Mouse (Mus musculus) layer of hippocampus, adult 2 months (tissue): Measurements from ENCODE around the gene Cldn7. TPM values are rescaled to one million over a fixed set of nuclear protein-coding genes. Genes with fewer than 3 reads are reported as not detected.
"Not testable (repeated sequence)": the region's sequence is repeated elsewhere in the genome, so short reads cannot be mapped to it uniquely, and the experiment has no call there.

Experiments used
- DNase-seq, 2 experiments: peaks; one replicate each; pipeline ENCODE4 v3.0.0; 2022; ENCODE audit warnings: low spot score in 2 of 2
- H3K27ac ChIP-seq: fragments of 200-600 bp; 2 replicates; pipeline ENCODE4 v1.8.1; 2022
- H3K4me3 ChIP-seq: fragments of 200-600 bp; 2 replicates; pipeline ENCODE4 v1.8.1; 2022; ENCODE audit warnings: mild to moderate bottlenecking
- CTCF ChIP-seq: fragments of 200-600 bp; conservative IDR thresholded peaks from 2 replicates; pipeline ENCODE4 v1.8.1; 2022; ENCODE audit warnings: antibody characterized with exemption, mild to moderate bottlenecking, moderate library complexity
- microRNA-seq, 2 experiments: library from miRNA; unstranded; fragments of <30 nt; microRNA quantifications; one replicate each; pipeline ENCODE4 v1.2.0; 2021
- total RNA-seq, 2 experiments: library from RNA; stranded (reverse); gene quantifications; 2 replicates each; pipeline ENCODE4 v1.2.3; 2021

The Cldn7 gene
- total RNA-seq, 2 experiments from 2014 or later = not detected

GRCm38 (mm10) chr11:70002471-70002870 is 37.9 kb downstream of the Cldn7 start:
- Histone ChIP-seq H3K27ac (no peak overlapping the region), H3K4me3 (peak overlapping the region; percentile 17; the same call in 1 of the 2 replicates)
- no peak for TF ChIP-seq CTCF
- no peak for DNase-seq

- no peak overlapping the region for H3K4me3 ChIP-seq
- DNase-seq = no peak
- peak; percentile 58 for TF ChIP-seq CTCF
- no peak overlapping the region for H3K27ac ChIP-seq
Observed at GRCm38 (mm10) chr11:70005521-70005920, 40.9 kb downstream of the Cldn7 start.

GRCm38 (mm10) chr11:70010033-70010432 is 45.5 kb downstream of the Cldn7 start:
- Histone ChIP-seq H3K4me3 (no peak overlapping the region), H3K27ac (no peak overlapping the region)
- DNase-seq = no peak
- no peak for TF ChIP-seq CTCF

- no peak for TF ChIP-seq CTCF
- Histone ChIP-seq H3K27ac (no peak overlapping the region), H3K4me3 (no peak overlapping the region)
- no peak for DNase-seq
Observed at GRCm38 (mm10) chr11:70010548-70010947, 46.0 kb downstream of the Cldn7 start.

GRCm38 (mm10) chr11:70010961-70011360 is 46.4 kb downstream of the Cldn7 start:
- H3K27ac ChIP-seq = no peak overlapping the region
- no peak for DNase-seq
- no peak overlapping the region for H3K4me3 ChIP-seq
- TF ChIP-seq CTCF = no peak

GRCm38 (mm10) chr11:70012931-70013330 is 48.4 kb downstream of the Cldn7 start:
- TF ChIP-seq CTCF = no peak
- H3K4me3 ChIP-seq = no peak overlapping the region
- DNase-seq = no peak
- no peak overlapping the region for H3K27ac ChIP-seq

GRCm38 (mm10) chr11:70013408-70013807 is 48.8 kb downstream of the Cldn7 start:
- no peak for TF ChIP-seq CTCF
- Histone ChIP-seq H3K4me3 (no peak overlapping the region), H3K27ac (no peak overlapping the region)
- DNase-seq = no peak

- Histone ChIP-seq H3K27ac (peak overlapping the region; percentile 94; the same call in 1 of the 2 replicates), H3K4me3 (no peak overlapping the region; the same call in 1 of the 2 replicates)
- TF ChIP-seq CTCF = no peak
- no peak for DNase-seq
Observed at GRCm38 (mm10) chr11:70014051-70014450, 49.5 kb downstream of the Cldn7 start.

GRCm38 (mm10) chr11:70014880-70015558 is 50.4 kb downstream of the Cldn7 start, which contains the start of gene Acadvl:
TSS of gene Acadvl (minus strand) at chr11:70015411.
- H3K27ac ChIP-seq = peak within 1 kb of the TSS; percentile 94
- peak; percentile 89 to 91 for DNase-seq
- TF ChIP-seq CTCF = peak; percentile 67
- peak within 1 kb of the TSS; percentile 76 for H3K4me3 ChIP-seq

GRCm38 (mm10) chr11:70015677-70016076 is 51.1 kb downstream of the Cldn7 start:
- Histone ChIP-seq H3K27ac (peak overlapping the region; percentile 94), H3K4me3 (peak overlapping the region; percentile 76)
- DNase-seq = no peak
- TF ChIP-seq CTCF = no peak

- H3K4me3 ChIP-seq, DNase-seq, H3K27ac ChIP-seq: not testable (repeated sequence)
Observed at GRCm38 (mm10) chr11:70016177-70016576, 51.6 kb downstream of the Cldn7 start.

- Histone ChIP-seq H3K4me3 (peak within 1 kb of the TSS; percentile 79), H3K27ac (peak within 1 kb of the TSS; percentile 96)
- TF ChIP-seq CTCF = no peak
- DNase-seq = no peak
Observed at GRCm38 (mm10) chr11:70016669-70017068, 52.1 kb downstream of the Cldn7 start, which contains the start of gene Dlg4. TSS of gene Dlg4 (plus strand) at chr11:70016942.

- DNase-seq = no peak
- TF ChIP-seq CTCF = no peak
- peak overlapping the region; percentile 79; the same call in 1 of the 2 replicates for H3K4me3 ChIP-seq
- peak overlapping the region; percentile 96 for H3K27ac ChIP-seq
Observed at GRCm38 (mm10) chr11:70017199-70017767, 52.7 kb downstream of the Cldn7 start.

Small RNA genes lying within 50 kb of the gene (microRNA-seq; reads per million reads assigned to microRNA genes)
- gene Gm44349 (0 reads per million in 2 experiments), gene Mir324 (7,740 to 8,001 reads per million in 2 experiments)

Other genes with a start within 250 kb of the Cldn7 start
- 10 to 100 TPM; 64.6 to 65.4 TPM for gene Polr2a, start 206.1 kb upstream of the Cldn7 start, total RNA-seq
- not detected for gene Slc35g3, start 202.8 kb upstream of the Cldn7 start, total RNA-seq
- 100 to 1,000 TPM; 122 to 133 TPM for gene Zbtb4, start 198.9 kb upstream of the Cldn7 start, total RNA-seq
- gene Chrnb1, start 168.8 kb upstream of the Cldn7 start, total RNA-seq = 1 to 10 TPM; 1.1 to 1.3 TPM
- gene Fgf11, start 162.9 kb upstream of the Cldn7 start, total RNA-seq = 10 to 100 TPM; 25.6 to 28.0 TPM
- not detected for gene Tmem102, start 159.2 kb upstream of the Cldn7 start, total RNA-seq
- gene Gm39566, start 149.5 kb upstream of the Cldn7 start, total RNA-seq = not detected
- not detected for gene Spem2, start 146.3 kb upstream of the Cldn7 start, total RNA-seq
- under 1 TPM; 0.34 to 0.49 TPM for gene Spem1, start 142.6 kb upstream of the Cldn7 start, total RNA-seq
- 100 to 1,000 TPM; 197 to 201 TPM for gene Nlgn2, start 127.0 kb upstream of the Cldn7 start, total RNA-seq
- gene Tmem256, start 126.3 kb upstream of the Cldn7 start, total RNA-seq = 100 to 1,000 TPM; 113 to 114 TPM
- 10 to 100 TPM; 17.1 to 19.8 TPM for gene Plscr3, start 118.4 kb upstream of the Cldn7 start, total RNA-seq
- not detected for gene Tnk1, start 106.0 kb upstream of the Cldn7 start, total RNA-seq
- gene Tmem95, start 86.8 kb upstream of the Cldn7 start, total RNA-seq = not detected
- 1 to 10 TPM; 1.3 to 1.4 TPM for gene Kctd11, start 83.4 kb upstream of the Cldn7 start, total RNA-seq
- gene Acap1, start 69.2 kb upstream of the Cldn7 start, total RNA-seq = not detected
- 1 to 10 TPM in 1 of 2 experiments, under 1 TPM in 1; 0.64 to 1.0 TPM for gene 2810408A11Rik, start 63.8 kb upstream of the Cldn7 start, total RNA-seq
- gene Neurl4, start 63.7 kb upstream of the Cldn7 start, total RNA-seq = 100 to 1,000 TPM; 122 to 125 TPM
- gene Gps2, start 50.9 kb upstream of the Cldn7 start, total RNA-seq = 10 to 100 TPM; 35.6 to 41.5 TPM
- gene Eif5a, start 42.8 kb upstream of the Cldn7 start, total RNA-seq = 100 to 1,000 TPM; 413 to 441 TPM
- 10 to 100 TPM; 12.4 to 14.5 TPM for gene Ybx2, start 29.0 kb upstream of the Cldn7 start, total RNA-seq
- 1 to 10 TPM; 1.8 to 2.2 TPM for gene Slc2a4, start 16.6 kb upstream of the Cldn7 start, total RNA-seq
- gene Ctdnep1, start 16.4 kb downstream of the Cldn7 start, total RNA-seq = 100 to 1,000 TPM; 106 to 114 TPM
- 10 to 100 TPM; 72.8 to 72.9 TPM for gene Elp5, start 17.7 kb downstream of the Cldn7 start, total RNA-seq
- 100 to 1,000 TPM; 216 to 229 TPM for gene Gabarap, start 26.4 kb downstream of the Cldn7 start, total RNA-seq
- 10 to 100 TPM; 40.5 to 42.6 TPM for gene Phf23, start 31.0 kb downstream of the Cldn7 start, total RNA-seq
- gene Dvl2, start 35.8 kb downstream of the Cldn7 start, total RNA-seq = 10 to 100 TPM; 40.6 to 45.3 TPM
- gene Acadvl, start 50.6 kb downstream of the Cldn7 start, total RNA-seq = 10 to 100 TPM; 54.9 to 63.7 TPM
- 100 to 1,000 TPM; 880 to 888 TPM for gene Dlg4, start 52.2 kb downstream of the Cldn7 start, total RNA-seq
- gene Asgr1, start 89.3 kb downstream of the Cldn7 start, total RNA-seq = 1 to 10 TPM in 1 of 2 experiments, under 1 TPM in 1; 0.52 to 1.7 TPM
- gene Asgr2, start 127.9 kb downstream of the Cldn7 start, total RNA-seq = not detected
- under 1 TPM in 1 of 2 experiments, not detected in 1; 0.46 TPM for gene Mgl2, start 165.6 kb downstream of the Cldn7 start, total RNA-seq
- gene Clec10a, start 191.4 kb downstream of the Cldn7 start, total RNA-seq = 1 to 10 TPM in 1 of 2 experiments, under 1 TPM in 1; 0.67 to 1.5 TPM
- gene Slc16a11, start 248.0 kb downstream of the Cldn7 start, total RNA-seq = 10 to 100 TPM; 35.2 to 47.0 TPM